Mouse (Mus musculus): ENCODE data around the gene Unc93a2.
"Not testable (repeated sequence)": the region's sequence is repeated elsewhere in the genome, so short reads cannot be mapped to it uniquely, and the experiment has no call there.

DNA sequence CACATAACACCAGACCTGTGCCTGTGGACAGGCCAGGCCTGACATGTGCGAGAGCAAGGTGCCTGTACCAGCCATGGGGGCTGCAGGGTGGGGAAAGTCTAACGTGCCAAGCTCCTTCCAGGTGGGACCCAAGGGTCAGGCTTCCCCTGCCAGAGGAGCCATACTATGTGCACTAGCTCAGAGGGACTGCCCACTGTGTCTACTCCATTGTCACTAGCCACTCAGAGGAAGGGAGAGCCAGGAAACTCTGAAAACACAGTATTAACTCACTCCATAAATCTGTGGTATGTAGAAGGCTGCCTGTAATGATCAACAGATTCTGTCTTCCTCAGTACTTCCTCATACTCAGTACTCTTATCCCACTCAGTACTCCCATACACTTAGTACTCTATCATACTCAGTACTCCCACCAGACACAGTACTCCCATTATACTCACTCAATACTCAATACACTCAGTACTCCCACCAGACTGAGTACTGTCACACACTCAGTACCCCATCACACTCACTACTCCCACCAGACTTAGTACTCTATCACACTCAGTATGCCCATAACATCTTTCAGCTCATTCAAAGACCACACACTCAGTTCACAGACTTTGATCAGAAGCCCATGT, 3.2 kb upstream of the Unc93a2 start:
- not testable (repeated sequence) for TF ChIP-seq EP300, CTCF (IDR thresholded peaks at IDR 0.05; ENCODE audit: low read depth)

Measured in heart, postnatal 0 days (tissue).